ENCODE assay signal across 16 mouse cellular contexts in the genomic region with DNA sequence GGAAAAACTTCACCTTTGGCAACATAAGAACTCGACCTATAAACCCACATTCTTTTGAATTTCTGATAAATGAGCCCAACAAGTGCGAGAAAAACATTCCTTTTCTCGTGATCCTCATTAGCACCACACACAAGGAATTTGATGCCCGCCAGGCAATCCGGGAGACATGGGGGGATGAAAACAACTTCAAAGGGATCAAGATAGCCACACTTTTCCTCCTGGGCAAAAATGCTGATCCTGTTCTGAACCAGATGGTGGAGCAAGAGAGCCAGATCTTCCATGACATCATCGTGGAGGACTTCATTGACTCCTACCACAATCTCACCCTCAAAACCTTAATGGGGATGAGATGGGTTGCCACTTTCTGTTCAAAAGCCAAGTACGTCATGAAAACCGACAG.
A peak's percentile ranks its signal among the peaks of the same experiment; 100 is the strongest.
DNase-seq lines count a peak whose midpoint lies in the region; ATAC-seq and TF ChIP-seq lines count a peak whose summit lies in the region.
"Had no signal": no experiment of that assay in that cellular context is flagged by ENCODE, and none has a peak within 500 bp of the region (broad histone marks: within the 10 kb centered on the region; RNA-seq: fewer than 3 reads in every experiment).

No protein-coding gene starts in this region.

- no peaks in the 10 kb centered on the region for H3K36me3 ChIP-seq in heart, postnatal 0 days (replicated peaks; ENCODE audit: control insufficient read depth, insufficient read depth, low read length)
- no peaks in the 10 kb centered on the region for H3K36me3 ChIP-seq in stomach, postnatal 0 days (ENCODE audit: control insufficient read depth, insufficient read depth, low read length)
- H3K36me3 ChIP-seq: embryonic facial prominence, embryonic 10.5 days; heart, embryonic 15.5 days; limb, embryonic 10.5 days had no signal

- no peaks in the 10 kb centered on the region for H3K9me3 ChIP-seq in heart, postnatal 0 days (replicated peaks; ENCODE audit: control insufficient read depth, low read length)
- H3K9me3 ChIP-seq in stomach, postnatal 0 days (ENCODE audit: control insufficient read depth, low read length): no peaks in the 10 kb centered on the region
- H3K9me3 ChIP-seq: embryonic facial prominence, embryonic 10.5 days; heart, embryonic 15.5 days; hindbrain, embryonic 15.5 days; limb, embryonic 10.5 days had no signal

- no peaks in the 10 kb centered on the region for H3K27me3 ChIP-seq in heart, postnatal 0 days (ENCODE audit: control insufficient read depth, insufficient read depth, low read length)
- no peaks in the 10 kb centered on the region for H3K27me3 ChIP-seq in stomach, postnatal 0 days (ENCODE audit: control insufficient read depth, insufficient read depth, low read length)
- H3K27me3 ChIP-seq: heart, embryonic 15.5 days; hindbrain, embryonic 15.5 days had no signal

- H3K4me1 ChIP-seq in heart, postnatal 0 days (ENCODE audit: control insufficient read depth, insufficient read depth): no peaks in the 10 kb centered on the region
- H3K4me1 ChIP-seq in stomach, postnatal 0 days (replicated peaks; ENCODE audit: control insufficient read depth, insufficient read depth): no peaks in the 10 kb centered on the region
- H3K4me1 ChIP-seq: embryonic facial prominence, embryonic 10.5 days; heart, embryonic 15.5 days; hindbrain, embryonic 15.5 days had no signal

- no peak for TF ChIP-seq EP300 in heart, postnatal 0 days (IDR thresholded peaks at IDR 0.05; ENCODE audit: low read depth)
- no peak for TF ChIP-seq EP300 in stomach, postnatal 0 days (optimal IDR thresholded peaks at IDR 0.05)

- WGBS in heart, postnatal 0 days: 63% methylated on average over 8 of the region's 8 CpGs
- WGBS in stomach, postnatal 0 days: 74% methylated on average over 8 of the region's 8 CpGs

- DNase-seq in heart, postnatal 0 days (ENCODE audit: low spot score): no peak
- no peak for DNase-seq in heart, postnatal 36 days
- DNase-seq in lung, postnatal 36 days: peak; percentile 1
- no peak for DNase-seq in lung, postnatal 4 days
- DNase-seq in WW6 (ENCODE audit: low read depth, low spot score): peak; percentile 28
- DNase-seq in stomach, postnatal 0 days (ENCODE audit: low spot score): no peak
- no peak for DNase-seq in cerebellum, adult 11 months
- DNase-seq: cerebellum, postnatal 14 days; kidney, postnatal 10 days; lung, adult 18-20 months; right cerebral cortex, postnatal 25 days; thymus, adult 2 months had no signal

- no peak overlapping the region for H3K27ac ChIP-seq in heart, postnatal 0 days (ENCODE audit: low read depth)
- no peak overlapping the region for H3K27ac ChIP-seq in stomach, postnatal 0 days (replicated peaks)
- H3K27ac ChIP-seq: embryonic facial prominence, embryonic 10.5 days; heart, embryonic 15.5 days; hindbrain, embryonic 15.5 days; limb, embryonic 10.5 days had no signal

- H3K4me2 ChIP-seq in heart, postnatal 0 days (ENCODE audit: low read depth, low read length): no peak overlapping the region
- H3K4me2 ChIP-seq in stomach, postnatal 0 days (replicated peaks; ENCODE audit: low read depth): no peak overlapping the region
- H3K4me2 ChIP-seq: heart, embryonic 15.5 days; hindbrain, embryonic 15.5 days had no signal

- intact Hi-C loops in heart, postnatal 36 days (cut with DNase I): no loop called here

- no peak overlapping the region for H3K4me3 ChIP-seq in heart, postnatal 0 days (ENCODE audit: low read depth, low read length)
- H3K4me3 ChIP-seq in stomach, postnatal 0 days (ENCODE audit: low read depth, low read length): no peak overlapping the region
- H3K4me3 ChIP-seq: embryonic facial prominence, embryonic 10.5 days; heart, embryonic 15.5 days; hindbrain, embryonic 15.5 days; limb, embryonic 10.5 days had no signal

- peak; percentile 27; the same call in 1 of the 2 replicates for TF ChIP-seq CTCF in heart, postnatal 0 days (IDR thresholded peaks at IDR 0.05; ENCODE audit: low read depth)
- TF ChIP-seq CTCF in stomach, postnatal 0 days (IDR thresholded peaks at IDR 0.05; ENCODE audit: low read depth): peak; percentile 43

- ATAC-seq in heart, postnatal 0 days (ENCODE audit: insufficient read depth, low read depth): no peak
- no peak for ATAC-seq in stomach, postnatal 0 days (ENCODE audit: low FRiP score, low TSS enrichment)

- H3K9ac ChIP-seq in heart, postnatal 0 days (replicated peaks; ENCODE audit: low read depth, low read length): no peak overlapping the region
- H3K9ac ChIP-seq in stomach, postnatal 0 days (ENCODE audit: low read length): no peak overlapping the region
- H3K9ac ChIP-seq: heart, embryonic 15.5 days; hindbrain, embryonic 15.5 days had no signal

Comparison
In these comparisons a context has a peak if more than half of its experiments do, and no peak if none do; other contexts are left out.
1. DNase-seq: peak in lung, postnatal 36 days (single experiment) and WW6 (single experiment); none in heart, postnatal 0 days (single experiment), heart, postnatal 36 days (0 of 2), lung, postnatal 4 days (0 of 2), stomach, postnatal 0 days (single experiment) and cerebellum, adult 11 months (single experiment).